ENCODE assay signal across 8 mouse cellular contexts in genomic region chr2:104410963-104411545, GRCm38 (mm10). TPM values are rescaled to one million over a fixed set of nuclear protein-coding genes. Genes with fewer than 3 reads are reported as not detected.
DNase-seq lines count a peak whose midpoint lies in the region; ATAC-seq and TF ChIP-seq lines count a peak whose summit lies in the region.

TSS of gene D430041D05Rik (minus strand) at chr2:104411013.

- no peak for DNase-seq in heart, adult 8-10 months (ENCODE audit: low spot score)
- DNase-seq in brain, embryonic 14.5 days (ENCODE audit: low read depth) = no peak
- DNase-seq in limb, embryonic 10.5 days (ENCODE audit: low spot score) = no peak
- DNase-seq in testis, postnatal 14 days (ENCODE audit: low spot score) = no peak
- no peak for DNase-seq in embryo, embryonic 10.5 days (ENCODE audit: low spot score)

- TF ChIP-seq POLR2A in brain, embryonic 14.5 days (IDR thresholded peaks at IDR 0.05; ENCODE audit: borderline replicate concordance, extremely low read depth, insufficient read depth, insufficient read length, poor library complexity, severe bottlenecking) = no peak

- H3K27ac ChIP-seq in heart, embryonic 13.5 days (replicated peaks) = no peak within 1 kb of the TSS
- peak within 1 kb of the TSS; percentile 81 for H3K27ac ChIP-seq in forebrain, embryonic 13.5 days
- H3K27ac ChIP-seq in limb, embryonic 10.5 days = peak within 1 kb of the TSS; percentile 83
- H3K27ac ChIP-seq in stomach, embryonic 16.5 days (ENCODE audit: low read length) = no peak within 1 kb of the TSS

- no peaks in the 10 kb centered on the region for H3K36me3 ChIP-seq in heart, embryonic 13.5 days
- H3K36me3 ChIP-seq in forebrain, embryonic 13.5 days (ENCODE audit: poor library complexity, severe bottlenecking) = no peaks in the 10 kb centered on the region
- no peaks in the 10 kb centered on the region for H3K36me3 ChIP-seq in limb, embryonic 10.5 days
- H3K36me3 ChIP-seq in stomach, embryonic 16.5 days (ENCODE audit: control insufficient read depth, insufficient read depth, low read length) = no peaks in the 10 kb centered on the region

- peaks cover 7% of the 10 kb centered on the region; the same call in 1 of the 2 replicates for H3K4me1 ChIP-seq in heart, embryonic 13.5 days
- peaks cover 37% of the 10 kb centered on the region for H3K4me1 ChIP-seq in forebrain, embryonic 13.5 days
- H3K4me1 ChIP-seq in limb, embryonic 10.5 days = peaks cover 13% of the 10 kb centered on the region
- 0 out of 2 replicates have a peak, but pooled peaks cover 4% of the 10 kb centered on the region for H3K4me1 ChIP-seq in stomach, embryonic 16.5 days (ENCODE audit: control insufficient read depth, insufficient read depth, low read length)

- peak within 1 kb of the TSS; percentile 74 for H3K9ac ChIP-seq in heart, embryonic 13.5 days
- peak within 1 kb of the TSS; percentile 92 for H3K9ac ChIP-seq in forebrain, embryonic 13.5 days
- H3K9ac ChIP-seq in stomach, embryonic 16.5 days (ENCODE audit: low read length) = peak within 1 kb of the TSS; percentile 68

- peak within 1 kb of the TSS; percentile 98 for H3K4me2 ChIP-seq in heart, embryonic 13.5 days
- H3K4me2 ChIP-seq in forebrain, embryonic 13.5 days = peak within 1 kb of the TSS; percentile 92
- peak within 1 kb of the TSS; percentile 100 for H3K4me2 ChIP-seq in stomach, embryonic 16.5 days (ENCODE audit: low read depth, low read length)

- WGBS in heart, embryonic 13.5 days = 53% methylated on average over 4 of the region's 4 CpGs
- 62% methylated on average over 4 of the region's 4 CpGs for WGBS in forebrain, embryonic 13.5 days
- WGBS in limb, embryonic 10.5 days = 62% methylated on average over 4 of the region's 4 CpGs
- 46% methylated on average over 4 of the region's 4 CpGs for WGBS in stomach, embryonic 16.5 days

- peaks cover 77% of the 10 kb centered on the region for H3K27me3 ChIP-seq in heart, embryonic 13.5 days (replicated peaks)
- H3K27me3 ChIP-seq in forebrain, embryonic 13.5 days = peaks cover 12% of the 10 kb centered on the region; the same call in 1 of the 2 replicates
- H3K27me3 ChIP-seq in limb, embryonic 10.5 days (ENCODE audit: low read depth, poor library complexity, severe bottlenecking) = peaks cover 81% of the 10 kb centered on the region
- H3K27me3 ChIP-seq in stomach, embryonic 16.5 days (ENCODE audit: control insufficient read depth, insufficient read depth, low read length) = peaks cover 42% of the 10 kb centered on the region

- H3K4me3 ChIP-seq in heart, embryonic 13.5 days = peak within 1 kb of the TSS; percentile 65
- H3K4me3 ChIP-seq in forebrain, embryonic 13.5 days = peak within 1 kb of the TSS; percentile 77
- H3K4me3 ChIP-seq in limb, embryonic 10.5 days = peak within 1 kb of the TSS; percentile 65
- H3K4me3 ChIP-seq in stomach, embryonic 16.5 days (replicated peaks; ENCODE audit: low read length) = peak within 1 kb of the TSS; percentile 60

- no peak for ATAC-seq in heart, embryonic 13.5 days (ENCODE audit: extremely low read depth, insufficient number of reproducible peaks, low FRiP score, low TSS enrichment)
- no peak for ATAC-seq in forebrain, embryonic 13.5 days
- no peak for ATAC-seq in stomach, embryonic 16.5 days (ENCODE audit: insufficient read depth, low FRiP score)

- H3K9me3 ChIP-seq in heart, embryonic 13.5 days = no peaks in the 10 kb centered on the region
- H3K9me3 ChIP-seq in forebrain, embryonic 13.5 days (replicated peaks) = no peaks in the 10 kb centered on the region
- H3K9me3 ChIP-seq in limb, embryonic 10.5 days (replicated peaks) = no peaks in the 10 kb centered on the region
- H3K9me3 ChIP-seq in stomach, embryonic 16.5 days (replicated peaks; ENCODE audit: control insufficient read depth, low read length) = no peaks in the 10 kb centered on the region

- TF ChIP-seq CTCF in brain, embryonic 14.5 days (IDR thresholded peaks at IDR 0.05; ENCODE audit: borderline replicate concordance, extremely low read depth, insufficient read depth, insufficient read length) = no peak

RNA-seq across cellular contexts. Expression of gene D430041D05Rik, which starts in this region (rescaled TPM):
- polyA plus RNA-seq in heart, embryonic 13.5 days (2015; fragmentation: Nextera tagmentation; extraction: Ambion mirVana) = 0.06 and 0.15 TPM in 2 replicates
- total RNA-seq in heart, adult 8-10 months (2022) = under 1 TPM; 0.03 to 0.06 (median 0.06) TPM
- 8.7 and 18.1 TPM in 2 replicates for polyA plus RNA-seq in brain, embryonic 14.5 days (2012; rRNA removed)
- 4.6 and 5.4 TPM in 2 replicates for polyA plus RNA-seq in forebrain, embryonic 13.5 days (2015; fragmentation: Nextera tagmentation; extraction: Ambion mirVana)
- 0.49 and 0.81 TPM in 2 replicates for polyA plus RNA-seq in limb, embryonic 10.5 days (2016; fragmentation: Nextera tagmentation; extraction: Ambion mirVana)
- 0.12 and 0.18 TPM in 2 replicates for polyA plus RNA-seq in stomach, embryonic 16.5 days (2015; fragmentation: Nextera tagmentation; extraction: Ambion mirVana)

Comparison
In these comparisons a context has a peak if more than half of its experiments do, and no peak if none do; other contexts are left out.
1. H3K27ac ChIP-seq: peak in forebrain, embryonic 13.5 days (single experiment) and limb, embryonic 10.5 days (single experiment); none in heart, embryonic 13.5 days (single experiment) and stomach, embryonic 16.5 days (single experiment).
2. Peak in every context shown above with its lines, with median percentiles within 50 percentile points of each other: H3K4me2 ChIP-seq, H3K4me3 ChIP-seq and H3K9ac ChIP-seq.